Mouse (Mus musculus): ENCODE measurements around the gene Mybpc3.
"Not testable (repeated sequence)": the region's sequence is repeated elsewhere in the genome, so short reads cannot be mapped to it uniquely, and the experiment has no call there.

Mybpc3 gene

DNA sequence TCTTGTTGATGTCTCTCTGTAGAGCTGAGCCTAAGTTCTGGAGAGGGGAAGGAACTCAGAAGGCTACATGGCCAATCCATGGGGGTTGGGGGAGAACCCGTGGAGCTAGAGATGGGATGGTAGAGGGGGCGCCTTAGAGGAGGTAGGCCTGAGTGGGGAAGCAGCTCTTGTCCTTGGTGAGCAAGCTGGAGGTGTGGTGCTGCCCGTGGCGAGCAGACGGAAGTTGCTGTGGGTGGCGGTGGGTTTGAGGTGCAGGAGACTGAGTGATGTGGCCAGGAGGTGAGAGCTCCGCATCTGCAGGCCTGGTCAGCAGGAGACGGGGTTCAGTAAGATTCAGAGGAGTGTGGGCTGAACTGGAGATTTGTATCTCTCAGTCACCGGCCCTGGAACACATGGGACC is 30.5 kb upstream of the Mybpc3 start:
- DNase-seq (ENCODE audit: low spot score) = no peak

DNA sequence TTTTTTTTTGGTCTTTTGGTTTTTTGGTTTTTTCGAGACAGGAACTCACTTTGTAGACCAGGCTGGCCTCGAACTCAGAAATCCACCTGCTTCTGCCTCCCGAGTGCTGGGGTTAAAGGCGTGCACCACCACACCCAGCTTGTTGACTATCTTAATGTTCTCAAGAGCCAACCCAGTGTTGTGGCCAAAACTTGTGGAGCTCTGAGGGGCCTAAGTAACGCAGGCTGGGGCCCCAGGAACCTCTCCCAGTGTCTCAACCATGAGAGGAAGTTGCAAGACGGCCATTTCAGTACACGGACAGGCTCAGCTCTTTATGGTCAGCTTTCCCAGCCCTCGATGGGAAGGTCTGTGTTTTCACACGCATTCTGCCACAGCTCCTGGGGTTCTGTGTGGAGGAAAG is 29.0 kb upstream of the Mybpc3 start:
- no peak for DNase-seq (ENCODE audit: low spot score)

DNA sequence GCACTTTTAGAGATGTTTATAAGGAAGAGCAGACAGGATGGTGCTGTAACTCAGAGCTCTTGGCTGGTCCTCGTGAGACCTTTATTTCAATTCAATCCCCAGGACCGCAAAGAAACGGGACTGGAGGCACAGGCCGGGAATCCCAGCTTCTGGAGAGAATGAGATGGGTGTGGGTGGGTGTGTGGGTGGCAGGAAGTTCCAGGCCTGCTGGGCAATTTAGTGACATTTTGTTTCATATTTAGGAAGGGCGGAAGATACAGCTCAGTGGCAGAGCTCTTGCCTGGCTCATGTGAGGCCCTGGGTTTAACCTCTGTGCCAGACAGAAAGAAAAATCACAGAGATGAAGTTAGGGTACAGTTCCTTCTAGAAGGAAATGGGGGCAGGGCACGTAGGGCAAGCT is 27.7 kb upstream of the Mybpc3 start:
- no peak for DNase-seq (ENCODE audit: low spot score)

DNA sequence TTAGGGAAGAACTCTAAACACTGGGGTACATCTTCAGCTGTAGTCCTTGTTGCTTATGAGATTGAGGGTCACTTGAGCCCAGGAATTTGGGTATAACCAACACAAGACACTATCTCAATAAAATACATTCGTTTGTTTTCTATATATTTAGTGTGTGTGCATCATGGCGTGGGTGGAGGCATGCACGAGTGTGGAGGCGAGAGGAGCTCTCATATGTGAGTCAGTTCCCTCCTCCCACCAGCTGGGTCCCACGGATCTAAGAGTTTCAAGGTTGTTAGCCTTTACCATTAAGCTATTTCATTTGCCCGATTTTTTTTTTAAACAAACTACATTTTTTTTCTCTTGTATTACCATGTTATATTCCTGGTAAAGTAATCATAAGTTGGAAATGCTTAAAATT is 27.1 kb upstream of the Mybpc3 start:
- DNase-seq (ENCODE audit: low spot score) = no peak

DNA sequence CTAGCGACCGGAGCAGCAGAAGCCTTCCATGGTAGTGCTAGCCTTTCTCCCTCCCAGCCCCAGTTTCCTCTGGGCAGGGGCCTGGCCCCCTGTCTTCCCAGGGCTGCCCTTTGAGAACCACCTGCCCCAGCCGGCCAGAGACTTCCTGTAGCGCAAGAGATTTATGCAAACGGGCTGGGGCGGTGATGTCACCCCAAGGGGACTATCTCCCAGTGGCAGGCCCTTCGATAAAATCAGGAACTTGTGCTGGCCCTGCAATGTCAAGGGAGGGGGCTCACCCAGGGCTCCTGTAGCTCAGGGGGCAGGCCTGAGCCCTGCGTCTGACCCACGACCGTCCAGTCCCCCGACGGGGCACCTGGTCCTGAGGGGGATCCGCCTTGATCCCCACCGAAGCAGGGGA is 21.4 kb upstream of the Mybpc3 start:
- DNase-seq (ENCODE audit: low spot score) = no peak

DNA sequence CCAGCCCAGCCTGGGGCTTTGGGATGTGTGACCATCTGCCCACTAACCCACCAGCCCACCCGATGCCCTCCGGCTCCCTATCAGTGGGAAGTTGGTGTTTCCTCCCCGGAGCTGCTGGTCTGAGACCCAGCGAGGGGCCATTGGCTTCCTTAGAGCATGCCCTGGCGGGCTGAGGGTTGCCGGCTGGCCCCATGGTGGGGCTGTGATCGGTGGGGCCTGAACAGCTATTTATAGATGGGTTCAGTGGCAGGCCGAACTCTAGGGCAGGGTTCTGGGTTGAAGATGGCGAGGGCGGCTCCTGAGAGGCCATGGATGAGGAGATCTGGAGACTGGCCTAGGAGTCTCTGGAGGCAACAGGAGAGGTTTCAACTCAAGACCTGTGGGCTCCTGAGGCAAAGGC is 20.9 kb upstream of the Mybpc3 start:
- no peak for DNase-seq (ENCODE audit: low spot score)

DNA sequence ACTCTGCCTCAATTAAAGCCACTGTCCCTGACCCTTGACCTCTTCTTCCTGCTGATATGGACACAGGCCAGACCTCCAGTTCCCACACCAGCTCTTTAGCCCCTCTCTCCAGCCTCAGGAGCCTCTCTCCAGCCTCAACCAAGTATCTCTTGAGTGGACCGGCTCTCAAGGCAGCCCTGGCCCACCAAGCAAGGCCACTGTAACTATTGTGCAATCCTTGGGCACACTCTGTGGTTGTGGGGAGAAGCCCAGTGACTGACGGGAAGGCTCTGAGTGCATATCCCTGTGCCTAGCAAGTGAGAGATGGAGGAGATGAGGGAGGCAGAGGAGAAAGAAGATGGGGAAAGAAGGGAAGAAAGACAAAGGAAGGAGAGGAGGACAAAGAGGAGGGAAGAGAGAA is 19.8 kb upstream of the Mybpc3 start:
- DNase-seq (ENCODE audit: low spot score) = no peak

DNA sequence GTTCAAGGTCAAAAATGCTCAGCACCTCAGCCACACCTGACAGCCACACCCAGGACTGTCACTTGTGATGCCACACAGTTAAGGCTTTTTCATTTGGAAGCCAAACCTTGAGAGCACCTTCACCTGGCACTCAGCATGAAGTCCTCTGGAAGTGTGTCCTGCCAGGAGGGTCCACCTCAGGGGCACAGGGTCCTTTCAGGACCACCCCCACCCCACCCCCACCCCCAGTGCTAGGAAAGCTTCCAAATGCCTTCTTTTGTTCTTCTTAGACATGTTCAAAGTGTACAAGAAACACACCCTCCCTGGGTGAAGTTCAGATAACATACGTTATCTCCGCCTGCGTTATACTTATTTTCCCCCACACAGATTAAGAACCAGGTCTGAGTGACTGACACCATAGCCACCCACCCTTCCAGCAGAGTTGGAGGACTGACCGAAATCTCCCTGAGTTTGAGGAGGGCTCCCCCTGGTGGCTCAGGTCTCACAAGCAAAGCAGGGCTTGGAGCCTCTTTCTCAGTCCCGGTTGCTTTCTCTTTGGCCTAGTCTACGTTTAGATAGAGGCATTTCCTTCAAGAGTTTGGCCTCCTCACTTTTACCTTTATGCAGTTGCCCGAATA is 16.7 kb upstream of the Mybpc3 start:
- peak; percentile 96 for DNase-seq (ENCODE audit: low spot score)

DNA sequence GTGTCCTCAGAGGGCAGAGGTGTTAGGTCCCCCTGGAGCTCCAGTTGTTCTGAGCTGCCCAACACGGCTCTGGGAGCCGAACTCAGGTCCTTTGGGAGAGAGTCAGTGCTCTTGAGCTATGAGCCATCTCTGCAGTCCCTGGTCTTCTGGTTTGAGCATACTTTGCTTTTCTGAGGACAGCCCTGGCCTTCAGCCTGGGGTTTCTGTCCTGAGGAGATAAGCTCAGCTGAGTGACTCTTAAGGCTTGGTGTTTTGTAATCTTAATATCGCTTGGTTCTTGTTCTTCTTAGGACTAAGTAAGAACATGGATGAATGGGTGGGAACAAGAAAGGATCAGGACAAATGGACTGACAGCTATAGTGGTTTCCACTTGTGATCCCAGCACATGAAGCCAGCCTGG is 9.8 kb upstream of the Mybpc3 start:
- DNase-seq (ENCODE audit: low spot score) = no peak

DNA sequence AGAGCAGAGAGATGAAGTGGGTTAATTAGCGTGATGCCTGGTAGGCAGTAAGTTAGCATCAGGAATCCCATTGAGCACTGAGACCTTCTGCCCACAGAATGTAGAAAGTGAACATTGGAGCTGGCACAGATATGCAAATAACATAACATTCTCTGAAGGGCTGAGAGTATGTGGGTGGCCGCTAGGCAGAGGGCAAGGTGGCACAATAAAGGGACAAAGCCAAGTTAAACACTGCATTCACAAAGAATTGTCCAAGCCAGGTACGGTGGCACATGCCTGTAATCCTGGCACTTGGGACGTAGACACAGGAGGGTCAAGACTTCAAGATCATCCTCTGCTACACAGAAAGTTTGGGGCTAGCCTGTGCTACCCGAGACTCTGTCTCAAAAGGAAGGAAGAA is 8.7 kb upstream of the Mybpc3 start:
- no peak for DNase-seq (ENCODE audit: low spot score)

DNA sequence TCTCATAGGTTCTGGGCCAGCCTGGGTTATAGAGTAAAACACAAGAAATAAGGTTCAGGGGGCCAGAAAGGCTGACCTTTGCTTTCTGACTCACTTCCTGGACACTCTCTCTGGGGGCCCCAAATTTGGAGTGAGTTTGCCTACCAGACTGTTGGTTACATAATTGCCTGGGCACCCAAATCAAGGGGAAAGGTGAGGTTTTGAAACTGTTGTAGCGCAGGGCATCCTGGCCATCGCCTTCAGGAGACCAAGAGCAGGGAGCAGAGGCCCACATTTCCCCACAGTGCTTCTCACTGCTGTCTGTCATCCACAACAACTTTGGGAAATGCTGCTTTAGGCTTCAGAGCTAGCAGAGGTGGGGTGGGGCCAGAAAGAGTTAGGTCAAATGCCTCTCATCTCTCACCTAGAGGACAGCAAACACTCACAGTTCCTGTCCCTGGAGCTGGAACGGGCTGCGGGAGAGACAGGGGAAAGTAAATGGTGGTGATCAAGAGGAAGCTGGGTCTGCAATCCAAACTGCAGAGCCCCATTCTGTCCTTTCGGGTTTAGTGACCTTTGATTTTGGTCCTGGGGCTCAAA is 8.0 kb upstream of the Mybpc3 start:
- peak; percentile 87 for DNase-seq (ENCODE audit: low spot score)

DNA sequence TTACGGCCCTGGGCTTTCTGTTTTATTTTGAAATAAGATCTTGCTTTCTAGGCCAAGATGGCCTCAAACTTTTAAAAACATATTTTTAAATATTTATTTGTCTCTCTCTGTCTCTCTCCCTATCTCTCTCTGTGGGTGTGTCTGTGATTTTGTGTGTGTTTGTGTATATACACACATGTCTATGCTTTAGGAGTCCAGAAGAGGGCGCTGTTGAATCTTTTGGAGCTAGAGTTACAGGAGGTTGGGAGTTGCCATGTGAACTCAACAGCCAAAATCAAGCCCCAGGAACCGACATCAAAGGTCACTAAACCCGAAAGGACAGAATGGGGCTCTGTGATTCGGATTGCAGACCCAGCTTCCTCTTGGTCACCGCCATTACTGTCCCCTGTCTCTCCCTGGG is 7.5 kb upstream of the Mybpc3 start:
- peak; percentile 60 for DNase-seq (ENCODE audit: low spot score)

DNA sequence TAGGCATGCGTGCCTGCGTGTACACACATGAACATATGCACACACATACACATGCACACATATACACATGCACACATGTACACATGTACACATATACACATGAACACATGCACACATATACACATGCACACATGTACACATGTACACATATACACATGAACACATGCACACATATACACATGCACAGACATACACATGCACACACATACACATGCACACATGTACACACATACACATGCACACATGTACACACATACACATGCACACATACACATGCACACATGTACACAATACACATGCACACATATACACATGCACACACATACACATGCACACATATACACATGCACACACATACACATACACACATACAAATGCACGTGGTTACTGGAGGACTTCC is 6.1 kb upstream of the Mybpc3 start:
- DNase-seq (ENCODE audit: low spot score) = not testable (repeated sequence)

DNA sequence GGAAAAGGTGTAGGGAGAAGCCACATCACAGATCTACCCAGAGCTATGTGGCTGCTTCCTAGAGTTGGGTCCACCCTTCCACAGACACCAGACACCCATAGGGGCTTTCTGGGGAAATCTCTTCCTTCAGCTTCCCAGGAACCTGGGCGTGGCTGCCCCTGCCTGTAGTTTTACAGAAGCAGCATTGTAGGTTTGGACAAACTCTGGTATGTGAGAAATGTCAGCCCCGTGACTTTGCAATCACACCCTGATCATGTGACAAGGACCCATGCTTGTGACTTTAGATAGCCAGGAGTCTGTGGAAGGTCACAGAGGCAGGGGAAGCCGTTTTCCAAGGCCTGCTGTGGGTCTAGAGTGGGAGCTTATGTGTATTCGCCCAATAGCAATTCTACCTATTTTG is 5.5 kb upstream of the Mybpc3 start:
- DNase-seq (ENCODE audit: low spot score) = no peak

DNA sequence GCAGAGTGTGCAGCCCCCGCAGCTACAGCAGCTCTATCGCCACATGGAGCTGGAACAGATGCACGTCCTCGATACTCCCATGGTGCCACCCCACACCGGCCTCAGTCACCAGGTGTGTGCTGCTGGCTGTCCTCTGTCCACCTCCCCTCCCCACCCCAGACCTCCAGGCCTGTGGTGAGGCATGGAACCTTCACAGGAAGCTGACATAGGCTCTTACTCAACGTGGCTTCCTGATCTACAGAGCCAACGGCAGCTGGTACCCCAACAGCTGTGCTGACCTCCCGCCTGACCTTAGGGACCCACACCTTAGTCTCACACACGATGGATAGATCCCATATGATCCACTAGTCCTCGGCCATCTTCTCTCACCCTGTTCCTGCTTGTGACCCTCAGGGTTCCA is 4.6 kb upstream of the Mybpc3 start:
- no peak for DNase-seq (ENCODE audit: low spot score)

DNA sequence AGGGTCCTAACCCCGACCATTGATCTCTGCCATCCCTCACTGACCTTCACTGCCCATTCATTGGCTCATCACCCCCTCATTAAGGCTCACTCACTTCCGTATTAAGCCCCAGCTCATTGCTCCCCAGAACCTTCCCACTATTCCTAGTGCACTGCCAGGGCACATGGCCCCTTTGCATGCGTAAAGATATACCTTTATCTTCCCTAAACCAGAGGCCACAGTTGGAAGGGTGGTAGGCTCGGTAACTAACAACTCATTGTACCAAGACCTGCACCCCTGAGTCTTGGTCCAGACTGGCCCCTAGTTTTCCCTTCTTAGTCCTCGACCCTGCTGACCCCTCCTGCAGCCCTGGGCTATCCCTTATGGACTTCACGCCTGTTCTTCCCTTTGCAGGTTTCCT is 4.1 kb upstream of the Mybpc3 start:
- no peak for DNase-seq (ENCODE audit: low spot score)

DNA sequence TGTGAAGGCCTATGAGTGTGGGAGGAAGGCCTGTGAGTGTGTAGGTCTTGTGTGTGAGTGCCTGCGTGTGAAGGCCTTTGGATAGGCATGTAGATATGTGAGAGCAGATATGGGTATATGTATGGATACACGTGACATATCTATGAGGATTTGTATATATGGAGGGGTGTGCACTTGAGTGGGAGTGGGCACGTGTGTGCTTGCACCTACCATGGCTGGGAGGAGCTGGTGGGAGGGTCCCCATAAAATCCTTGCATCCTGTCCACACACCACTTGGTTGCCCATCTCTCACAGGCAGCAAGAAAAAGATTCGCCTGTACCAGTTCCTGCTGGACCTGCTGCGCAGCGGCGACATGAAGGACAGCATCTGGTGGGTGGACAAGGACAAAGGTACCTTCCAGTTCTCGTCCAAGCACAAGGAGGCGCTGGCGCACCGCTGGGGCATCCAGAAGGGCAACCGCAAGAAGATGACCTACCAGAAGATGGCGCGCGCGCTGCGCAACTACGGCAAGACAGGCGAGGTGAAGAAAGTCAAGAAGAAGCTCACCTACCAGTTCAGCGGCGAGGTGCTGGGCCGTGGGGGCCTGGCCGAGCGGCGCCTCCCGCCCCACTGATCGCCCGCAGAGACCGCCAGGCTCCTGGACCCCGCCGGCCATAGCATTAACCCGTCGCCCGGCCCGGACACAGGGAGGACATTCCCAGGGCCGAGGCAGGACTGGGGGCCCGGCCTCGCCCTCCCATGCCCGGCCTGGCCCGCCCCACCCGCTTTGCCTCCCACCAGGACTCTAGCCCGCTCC is 3.0 kb upstream of the Mybpc3 start:
- peak; percentile 97 for DNase-seq (ENCODE audit: low spot score)

DNA sequence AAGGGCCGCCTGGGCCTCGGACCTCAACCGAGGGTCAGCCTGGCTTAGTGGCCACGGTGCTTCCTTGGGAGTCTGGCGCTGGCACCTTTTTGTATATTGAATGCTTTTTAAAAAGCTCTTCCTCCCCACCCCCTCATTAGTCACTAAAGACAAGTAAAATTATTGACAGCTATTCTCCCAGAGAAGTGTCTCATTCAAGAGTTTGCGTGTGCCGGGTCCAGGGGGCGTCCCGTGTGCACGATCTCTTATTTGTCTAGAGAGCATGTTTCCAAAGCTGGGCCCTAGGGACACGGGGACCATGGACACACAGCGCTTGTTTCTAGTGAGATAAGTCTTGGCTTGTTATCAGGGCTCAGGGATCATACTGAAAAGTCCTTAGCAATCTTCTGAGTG is 2.4 kb upstream of the Mybpc3 start:
- no peak for DNase-seq (ENCODE audit: low spot score)

DNA sequence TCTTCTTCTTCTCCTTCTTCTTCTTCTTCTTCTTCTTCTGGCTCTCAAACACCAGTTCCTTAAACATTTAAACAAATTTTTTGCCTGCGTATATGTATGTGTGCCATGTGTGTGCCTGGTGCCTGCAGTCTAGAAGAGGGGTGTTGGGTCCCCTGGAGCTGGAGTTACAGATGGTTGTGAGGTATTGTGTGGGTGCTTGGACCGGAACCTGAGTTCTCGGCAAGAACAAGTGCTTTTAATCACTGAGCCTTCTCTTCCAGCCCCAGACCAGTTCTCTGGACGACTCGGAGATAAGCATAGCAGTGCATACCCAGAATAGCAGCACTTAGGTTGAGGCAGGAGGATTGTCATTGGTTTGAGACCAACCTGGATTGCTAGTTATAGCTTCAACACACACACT is 1.1 kb upstream of the Mybpc3 start:
- DNase-seq (ENCODE audit: low spot score) = no peak

DNA sequence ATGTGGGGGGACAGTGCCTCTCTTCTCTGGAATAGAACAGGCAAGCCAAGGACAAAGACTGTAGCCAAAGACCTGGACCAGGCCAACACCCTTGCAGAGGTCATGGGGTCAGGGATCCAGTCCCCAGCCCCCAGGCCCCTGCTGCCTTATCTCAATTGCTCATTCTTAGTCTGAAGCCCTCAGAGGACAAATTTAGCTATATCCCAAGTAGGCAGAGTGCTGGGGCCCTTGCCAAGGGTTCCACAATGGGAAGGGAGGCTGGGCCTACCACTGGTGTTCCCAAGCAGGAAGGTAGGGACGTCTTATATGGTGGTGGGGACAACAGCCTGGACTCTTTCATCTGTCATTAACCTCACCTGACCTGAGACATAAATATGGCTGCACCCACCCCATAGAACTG is 703 bp downstream of the Mybpc3 start:
- DNase-seq (ENCODE audit: low spot score) = no peak

DNA sequence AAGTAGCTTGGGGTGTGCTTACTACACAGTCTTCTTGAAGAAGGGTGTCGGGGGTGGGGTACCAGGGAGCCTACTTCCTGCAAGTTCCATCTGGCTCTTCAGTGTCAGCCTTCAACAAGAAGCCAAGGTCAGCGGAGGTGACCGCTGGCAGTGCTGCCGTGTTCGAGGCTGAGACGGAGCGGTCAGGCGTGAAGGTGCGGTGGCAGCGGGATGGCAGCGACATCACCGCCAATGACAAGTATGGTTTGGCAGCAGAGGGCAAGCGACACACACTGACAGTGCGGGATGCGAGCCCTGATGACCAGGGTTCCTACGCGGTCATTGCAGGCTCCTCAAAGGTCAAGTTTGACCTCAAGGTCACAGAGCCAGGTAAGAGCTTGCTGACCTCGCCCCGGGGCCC is 1.1 kb downstream of the Mybpc3 start:
- DNase-seq (ENCODE audit: low spot score) = no peak

DNA sequence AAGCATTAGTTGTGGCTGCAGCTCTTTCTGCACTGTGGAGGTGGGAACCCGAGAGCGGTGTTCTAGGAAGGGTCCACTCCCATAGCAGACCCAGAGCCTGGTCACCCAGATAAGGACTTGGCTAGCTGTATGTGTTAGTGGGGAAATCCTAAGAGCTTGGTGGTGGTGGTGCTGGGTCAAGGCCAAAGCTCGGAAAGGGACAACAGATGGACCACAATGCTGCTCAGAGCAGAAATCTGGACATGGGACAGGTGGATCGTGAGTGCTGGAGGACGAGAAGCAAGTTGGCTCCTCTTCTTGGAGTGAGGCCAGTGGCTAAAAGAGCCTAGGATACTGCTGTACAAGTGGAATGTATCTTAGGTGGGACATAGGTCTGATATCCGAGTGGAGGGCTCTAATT is 1.6 kb downstream of the Mybpc3 start:
- no peak for DNase-seq (ENCODE audit: low spot score)

DNA sequence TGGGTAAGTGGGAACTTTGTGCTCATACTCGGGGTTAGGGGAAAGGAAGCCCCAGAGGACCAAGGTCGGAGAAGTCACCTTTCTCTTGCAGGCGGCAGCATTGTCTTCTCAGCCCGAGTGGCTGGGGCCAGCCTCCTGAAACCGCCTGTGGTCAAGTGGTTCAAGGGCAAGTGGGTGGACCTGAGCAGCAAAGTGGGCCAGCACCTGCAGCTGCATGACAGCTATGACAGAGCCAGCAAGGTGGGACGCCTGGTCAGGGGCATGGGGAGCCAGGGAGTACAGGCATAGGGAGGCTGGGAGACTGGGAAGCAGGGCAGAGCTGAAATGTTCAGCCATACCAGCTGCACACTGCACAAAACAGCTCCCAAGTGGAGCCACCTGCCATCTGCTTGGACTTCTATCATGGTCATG is 2.3 kb downstream of the Mybpc3 start:
- DNase-seq (ENCODE audit: low spot score) = no peak

DNA sequence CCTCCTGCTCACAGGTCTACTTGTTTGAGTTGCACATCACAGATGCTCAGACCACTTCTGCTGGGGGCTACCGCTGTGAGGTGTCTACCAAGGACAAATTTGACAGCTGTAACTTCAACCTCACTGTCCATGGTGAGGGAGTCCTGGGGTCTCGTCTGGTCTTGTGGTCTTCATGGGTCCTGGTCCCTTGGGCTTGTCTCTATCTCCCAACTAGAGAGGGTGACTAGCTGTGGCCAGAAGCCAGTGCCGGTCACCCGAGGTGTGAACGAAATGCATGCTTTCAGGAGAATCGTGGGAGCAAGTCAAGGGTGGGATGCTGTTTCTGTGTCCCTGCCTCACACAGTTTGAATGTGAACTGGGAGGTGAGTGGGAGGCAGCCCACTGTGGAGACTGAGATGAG is 3.1 kb downstream of the Mybpc3 start:
- no peak for DNase-seq (ENCODE audit: low spot score)
